Mouse (Mus musculus) limb, embryonic 12.5 days (tissue): ENCODE results near the gene Hyls1. TPM values are rescaled to one million over a fixed set of nuclear protein-coding genes. Genes with fewer than 3 reads are reported as not detected.
"Not testable (repeated sequence)": the region's sequence is repeated elsewhere in the genome, so short reads cannot be mapped to it uniquely, and the experiment has no call there.

Experiments
- ATAC-seq: fragments of 200-750 bp; cut with Nextera tagmentation; 2 replicates; pipeline ENCODE4 v1.8.0; 2017; ENCODE audit warnings: low read depth, moderate TSS enrichment; ENCODE audit not compliant: insufficient number of reproducible peaks, insufficient read depth, low FRiP score, low TSS enrichment
- H3K27ac ChIP-seq: fragments of 300-500 bp; sonication (generic); 2 replicates; pipeline ENCODE4 v1.5.1; 2016; ENCODE audit warnings: mild to moderate bottlenecking, moderate library complexity
- H3K27me3 ChIP-seq: fragments of 300-500 bp; sonication (generic); 2 replicates; pipeline ENCODE4 v1.6.1; 2016; ENCODE audit warnings: mild to moderate bottlenecking, moderate library complexity
- H3K36me3 ChIP-seq: fragments of 300-500 bp; sonication (generic); 2 replicates; pipeline ENCODE4 v1.6.1; 2016; ENCODE audit warnings: mild to moderate bottlenecking, moderate library complexity
- H3K4me1 ChIP-seq: fragments of 300-500 bp; sonication (generic); replicated peaks from 2 replicates; pipeline ENCODE4 v1.6.1; 2016
- H3K4me2 ChIP-seq: fragments of 300-500 bp; sonication (generic); 2 replicates; pipeline ENCODE4 v1.6.1; 2016; ENCODE audit warnings: mild to moderate bottlenecking, moderate library complexity
- H3K4me3 ChIP-seq: fragments of 300-500 bp; sonication (generic); replicated peaks from 2 replicates; pipeline ENCODE4 v1.5.1; 2016; ENCODE audit warnings: mild to moderate bottlenecking
- H3K9ac ChIP-seq: fragments of 300-500 bp; sonication (generic); replicated peaks from 2 replicates; pipeline ENCODE4 v1.6.1; 2016; ENCODE audit warnings: mild to moderate bottlenecking, moderate library complexity
- H3K9me3 ChIP-seq: fragments of 300-500 bp; sonication (generic); 2 replicates; pipeline ENCODE4 v1.6.1; 2016; ENCODE audit warnings: mild to moderate bottlenecking, moderate library complexity
- WGBS: fragments of 180-500 bp; shearing (Covaris S2); methylation state at CpG from one replicate; pipeline ENCODE4 v1.1.7; 2016; 5-methylcytosine and 5-hydroxymethylcytosine counted together
- polyA plus RNA-seq: library from polyadenylated mRNA; unstranded; fragments of >200 nt; fragmentation: Nextera tagmentation; extraction: Ambion mirVana; gene quantifications from 2 replicates; pipeline ENCODE4 v1.2.1, GENCODE M21; 2016

Gene Hyls1
- 23.2 TPM in 2 replicates for polyA plus RNA-seq

DNA sequence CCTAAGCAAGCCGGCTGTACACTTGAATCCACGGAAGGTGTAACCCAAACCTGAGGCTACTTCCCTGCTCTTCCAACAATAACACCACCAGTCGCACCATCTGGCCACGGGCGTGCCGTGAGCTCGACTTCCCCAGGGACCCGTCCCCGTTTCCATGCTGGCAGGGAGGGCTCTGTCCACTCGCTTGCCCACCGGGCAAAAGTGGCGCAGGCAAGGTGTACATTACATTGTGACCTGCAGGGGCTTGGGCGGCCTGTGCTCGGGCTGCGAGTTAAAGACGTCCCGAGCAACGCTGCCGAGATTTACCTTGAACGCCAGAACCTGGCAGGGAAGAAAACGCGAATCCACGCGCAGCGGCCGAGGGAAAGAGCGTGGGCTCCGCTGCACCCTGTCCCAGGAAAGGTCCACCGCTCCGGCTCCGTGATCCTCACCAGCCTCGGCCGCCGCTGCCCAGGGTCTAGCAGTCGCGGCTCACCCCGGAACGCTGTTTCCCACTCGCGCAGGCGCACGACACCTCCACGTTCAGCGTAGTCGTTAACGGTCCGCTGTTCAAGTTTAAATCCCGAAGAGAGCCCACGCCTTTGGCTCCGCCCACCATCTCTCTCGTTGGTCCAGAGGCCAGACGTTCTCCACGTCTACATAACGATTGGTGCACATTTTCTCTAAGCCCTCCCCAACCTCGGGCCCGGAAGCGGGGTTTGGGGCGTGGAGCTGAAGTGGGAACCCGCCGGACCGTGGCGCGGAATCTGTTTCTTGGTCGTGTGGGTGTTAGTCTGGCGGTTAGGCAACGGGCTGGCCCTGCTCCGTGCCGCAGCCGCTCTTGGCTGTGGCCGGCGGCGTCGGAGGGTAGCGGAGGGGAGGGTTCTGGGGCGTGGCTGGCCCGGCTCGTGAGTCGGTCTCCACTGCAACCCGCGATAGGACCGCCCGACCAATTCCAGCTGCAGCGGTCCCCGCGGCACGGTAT is at the start of gene Hyls1, which contains the start of gene Pate2:
TSS of gene Hyls1 (minus strand) at position 828 of the 964 bp plus-strand sequence.
TSS of gene Pate2 (plus strand) at position 714 of the 964 bp plus-strand sequence.
- H3K27ac ChIP-seq = peak within 1 kb of the TSS; percentile 93
- ATAC-seq = peak; percentile 97
- H3K4me3 ChIP-seq = peak within 1 kb of the TSS; percentile 70
- H3K36me3 ChIP-seq = peaks cover 34% of the 10 kb centered on the region
- H3K27me3 ChIP-seq = peaks cover 11% of the 10 kb centered on the region
- WGBS = under 1% methylated on average over 85 of the region's 86 CpGs
- peak within 1 kb of the TSS; percentile 69 for H3K4me2 ChIP-seq
- no peaks in the 10 kb centered on the region for H3K9me3 ChIP-seq
- peaks cover 15% of the 10 kb centered on the region for H3K4me1 ChIP-seq
- peak within 1 kb of the TSS; percentile 76 for H3K9ac ChIP-seq

DNA sequence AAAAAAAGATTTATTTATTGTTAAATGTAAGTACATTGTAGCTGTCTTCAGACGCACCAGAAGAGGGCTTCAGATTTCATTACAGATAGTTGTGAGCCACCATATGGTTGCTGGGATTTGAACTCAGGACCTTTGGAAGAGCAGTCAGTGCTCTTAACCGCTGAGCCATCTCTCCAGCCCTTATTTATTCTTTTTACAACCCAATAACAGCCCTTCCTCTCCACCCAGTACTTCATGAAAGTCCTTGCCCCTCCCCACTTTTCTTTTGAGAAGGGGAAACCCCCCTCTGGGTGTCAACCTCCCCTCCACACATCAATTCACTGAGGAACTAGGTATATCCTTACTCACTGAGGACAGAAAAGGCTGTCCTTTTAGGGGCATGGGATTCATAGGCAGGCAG is 46.6 kb upstream of the Hyls1 start:
- not testable (repeated sequence) for H3K9me3 ChIP-seq, H3K27ac ChIP-seq, H3K4me2 ChIP-seq, H3K9ac ChIP-seq, H3K4me3 ChIP-seq, ATAC-seq, H3K36me3 ChIP-seq, H3K27me3 ChIP-seq, H3K4me1 ChIP-seq
- 64% methylated on average over 2 of the region's 2 CpGs for WGBS

DNA sequence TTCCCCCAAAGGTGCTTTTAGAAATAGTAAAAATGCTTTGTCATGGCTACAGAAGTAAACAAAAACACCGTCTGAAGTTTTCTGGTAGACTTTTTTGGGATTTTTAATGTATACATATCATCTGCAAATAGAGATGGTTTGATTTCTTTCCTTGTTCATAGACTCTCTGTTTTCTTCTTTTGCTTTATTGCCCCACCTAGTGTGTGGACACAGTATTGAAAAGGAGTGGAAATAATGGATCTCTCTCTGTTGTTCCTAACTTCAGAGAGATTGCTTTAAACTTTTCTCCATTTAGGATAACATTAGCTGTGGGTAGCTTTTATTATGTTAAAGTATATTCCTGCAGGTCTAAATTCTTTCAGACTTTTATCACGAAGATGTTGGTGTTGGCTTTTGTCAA is 43.8 kb upstream of the Hyls1 start:
- Histone ChIP-seq H3K9ac (no peak overlapping the region), H3K4me2 (no peak overlapping the region), H3K4me1 (no peaks in the 10 kb centered on the region), H3K36me3 (no peaks in the 10 kb centered on the region), H3K4me3 (no peak overlapping the region), H3K9me3 (no peaks in the 10 kb centered on the region), H3K27ac (no peak overlapping the region), H3K27me3 (no peaks in the 10 kb centered on the region)
- no peak for ATAC-seq
- 31% methylated on average over 2 of the region's 2 CpGs for WGBS

DNA sequence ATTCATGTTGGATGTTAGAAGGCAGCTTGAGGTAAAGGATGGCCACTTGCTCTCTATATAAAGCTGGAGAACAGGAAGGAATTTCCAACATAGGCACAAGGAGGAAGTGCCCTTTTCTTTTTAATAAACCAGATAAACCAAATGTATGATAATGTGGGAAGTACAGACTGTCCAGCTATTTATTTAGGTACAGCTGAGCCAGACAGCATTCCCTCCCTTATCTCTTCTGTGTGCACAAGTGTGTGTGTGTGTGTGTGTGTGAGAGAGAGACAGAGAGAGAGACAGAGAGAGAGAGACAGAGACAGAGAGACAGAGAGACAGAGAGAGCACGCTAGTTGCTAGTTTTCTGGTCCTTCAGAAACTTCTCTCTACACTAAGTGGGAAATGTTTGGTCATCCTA is 41.6 kb upstream of the Hyls1 start, which contains the start of gene Pate4:
TSS of gene Pate4 (minus strand) at position 101 of the 400 bp plus-strand sequence.
- Histone ChIP-seq H3K27ac (no peak within 1 kb of the TSS), H3K9ac (no peak within 1 kb of the TSS), H3K36me3 (no peaks in the 10 kb centered on the region), H3K27me3 (no peaks in the 10 kb centered on the region), H3K9me3 (no peaks in the 10 kb centered on the region), H3K4me1 (no peaks in the 10 kb centered on the region), H3K4me2 (no peak within 1 kb of the TSS), H3K4me3 (no peak within 1 kb of the TSS)
- 83% methylated on average over 1 of the region's 1 CpGs for WGBS
- no peak for ATAC-seq

DNA sequence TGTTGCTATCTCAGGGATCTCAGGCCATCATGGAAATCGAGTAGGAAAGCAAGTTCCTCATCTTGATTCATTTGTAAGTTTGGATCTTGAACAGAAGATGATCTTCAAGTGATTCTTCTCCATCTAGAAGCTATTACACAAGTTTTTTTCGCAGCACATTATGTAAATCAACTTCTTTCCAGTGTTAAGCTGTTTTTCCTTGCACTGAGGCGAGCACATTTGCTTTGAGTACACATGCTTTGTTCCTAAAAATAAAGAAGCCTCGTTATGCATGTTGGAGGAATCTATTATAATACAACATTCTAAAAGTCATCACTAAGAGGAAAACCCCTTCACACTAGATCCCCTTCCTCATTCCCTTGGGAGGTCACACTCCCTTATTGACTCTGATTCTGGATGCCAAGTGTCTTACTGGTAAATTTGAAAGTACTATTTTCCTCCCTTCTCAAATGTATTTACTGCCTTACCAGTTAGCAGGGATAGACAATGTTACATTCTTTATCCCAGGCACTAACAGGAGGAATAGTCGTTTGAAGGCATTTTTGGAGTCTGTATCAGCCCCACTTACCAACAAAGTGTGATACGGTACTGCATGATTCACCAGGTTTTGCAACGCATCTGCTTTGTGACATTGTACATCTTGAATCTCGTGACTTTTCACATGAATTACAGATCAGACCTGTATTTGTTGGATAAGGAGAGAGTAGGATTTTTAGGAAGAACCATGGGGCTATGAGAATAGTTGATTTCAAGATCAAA is 37.6 kb upstream of the Hyls1 start:
- Histone ChIP-seq H3K27me3 (no peaks in the 10 kb centered on the region), H3K36me3 (no peaks in the 10 kb centered on the region), H3K4me1 (no peaks in the 10 kb centered on the region), H3K27ac (no peak overlapping the region), H3K4me2 (no peak overlapping the region), H3K9ac (no peak overlapping the region), H3K9me3 (no peaks in the 10 kb centered on the region), H3K4me3 (no peak overlapping the region)
- WGBS = 69% methylated on average over 8 of the region's 8 CpGs
- no peak for ATAC-seq

DNA sequence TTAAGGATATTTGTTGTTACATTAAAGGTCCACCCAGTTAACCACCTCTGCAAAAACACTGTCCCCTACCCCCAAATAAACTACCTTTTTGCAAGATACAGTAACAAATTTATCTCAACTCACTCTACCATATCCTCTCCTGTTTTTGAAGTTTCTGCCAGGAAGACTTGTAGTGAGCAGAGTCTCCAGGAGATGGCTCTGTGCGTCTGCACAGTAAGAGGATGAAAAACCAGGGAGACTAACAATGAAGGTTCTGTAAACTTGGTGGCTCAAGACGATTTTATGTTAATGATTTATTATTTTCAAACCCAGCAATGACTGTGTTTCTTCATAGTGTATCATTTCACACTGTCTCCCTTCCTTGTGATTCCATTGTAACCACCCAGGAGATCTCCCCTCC is 22.7 kb upstream of the Hyls1 start:
- Histone ChIP-seq H3K4me3 (no peak overlapping the region), H3K9ac (no peak overlapping the region), H3K27ac (no peak overlapping the region), H3K4me1 (no peaks in the 10 kb centered on the region), H3K27me3 (no peaks in the 10 kb centered on the region), H3K36me3 (no peaks in the 10 kb centered on the region), H3K4me2 (no peak overlapping the region), H3K9me3 (no peaks in the 10 kb centered on the region)
- ATAC-seq = no peak
- 20% methylated on average over 2 of the region's 2 CpGs for WGBS

DNA sequence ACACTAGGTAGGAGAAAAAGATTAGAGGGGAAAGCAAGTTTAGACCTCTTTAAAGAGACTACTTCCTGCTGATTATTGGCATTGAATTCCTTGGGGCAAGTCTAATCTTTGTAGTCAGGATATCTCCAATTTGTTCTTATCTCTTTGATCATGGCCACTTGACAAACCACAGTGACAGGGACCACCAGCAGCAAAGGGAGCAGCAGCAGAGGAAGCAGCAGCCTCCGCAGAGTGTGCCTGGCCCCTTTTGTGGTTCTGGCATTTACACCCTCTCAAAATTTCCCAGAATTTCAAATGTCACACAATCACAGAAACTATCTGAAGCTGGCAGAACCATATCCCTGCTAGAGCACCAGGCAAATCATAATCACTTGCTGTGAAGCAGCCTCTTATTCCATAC is 17.5 kb upstream of the Hyls1 start:
- Histone ChIP-seq H3K9ac (no peak overlapping the region), H3K4me1 (no peaks in the 10 kb centered on the region), H3K27me3 (no peaks in the 10 kb centered on the region), H3K9me3 (no peaks in the 10 kb centered on the region), H3K36me3 (no peaks in the 10 kb centered on the region), H3K27ac (no peak overlapping the region), H3K4me3 (no peak overlapping the region), H3K4me2 (no peak overlapping the region)
- WGBS = 31% methylated on average over 1 of the region's 1 CpGs
- ATAC-seq = no peak

DNA sequence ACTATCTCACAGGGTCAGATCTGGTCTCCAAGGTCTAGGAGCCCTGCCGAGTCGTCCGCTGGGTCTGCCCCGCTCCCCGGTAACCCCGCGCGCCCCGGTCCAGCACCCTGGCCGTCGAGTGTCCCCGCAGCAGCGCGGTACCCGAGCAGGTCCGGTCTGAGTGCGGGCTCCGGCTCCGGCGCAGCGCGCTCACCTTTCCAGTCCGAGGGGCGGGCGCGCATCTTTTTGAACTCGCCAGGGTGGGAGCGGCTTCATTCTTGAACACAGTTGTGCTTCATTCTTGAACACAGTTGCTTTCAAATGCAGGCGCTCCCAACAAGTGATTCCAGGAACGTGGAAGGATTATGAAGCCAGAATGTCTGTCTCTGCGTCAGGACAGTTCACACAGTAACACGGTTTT is 4.2 kb upstream of the Hyls1 start:
- WGBS = 3% methylated on average over 32 of the region's 32 CpGs
- Histone ChIP-seq H3K4me3 (peak overlapping the region; percentile 37), H3K27ac (no peak overlapping the region), H3K9me3 (no peaks in the 10 kb centered on the region), H3K9ac (peak overlapping the region; percentile 48), H3K4me2 (peak overlapping the region; percentile 62), H3K36me3 (no peaks in the 10 kb centered on the region), H3K4me1 (peaks cover 5% of the 10 kb centered on the region), H3K27me3 (peaks cover 22% of the 10 kb centered on the region)
- ATAC-seq = no peak

DNA sequence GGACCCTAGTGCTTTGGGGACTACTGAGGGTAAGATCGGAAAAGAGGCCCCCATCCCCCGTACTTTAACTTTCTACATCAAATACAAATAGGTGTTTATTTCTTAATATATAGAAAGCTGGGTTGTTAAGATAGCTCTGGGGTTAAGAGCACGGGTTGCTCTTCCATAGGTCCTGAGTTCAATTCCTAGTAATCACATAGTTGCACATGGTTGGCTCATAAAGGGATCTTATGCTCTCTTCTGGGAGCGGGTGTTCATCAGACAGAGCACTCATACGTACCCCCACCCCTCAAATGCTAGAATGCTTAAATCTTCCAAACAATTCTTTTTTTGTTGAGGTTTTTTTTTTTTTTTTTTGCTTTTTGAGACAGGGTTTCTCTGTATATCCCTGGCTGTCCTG is 465 bp upstream of the Hyls1 start:
- peaks cover 14% of the 10 kb centered on the region for H3K27me3 ChIP-seq
- peaks cover 26% of the 10 kb centered on the region for H3K36me3 ChIP-seq
- ATAC-seq = no peak; the same call in 1 of the 2 replicates
- peak overlapping the region; percentile 70 for H3K4me3 ChIP-seq
- no peak overlapping the region for H3K27ac ChIP-seq
- no peaks in the 10 kb centered on the region for H3K9me3 ChIP-seq
- peak overlapping the region; percentile 69 for H3K4me2 ChIP-seq
- WGBS = 11% methylated on average over 5 of the region's 5 CpGs
- H3K4me1 ChIP-seq = peaks cover 15% of the 10 kb centered on the region
- peak overlapping the region; percentile 76; the same call in 1 of the 2 replicates for H3K9ac ChIP-seq

DNA sequence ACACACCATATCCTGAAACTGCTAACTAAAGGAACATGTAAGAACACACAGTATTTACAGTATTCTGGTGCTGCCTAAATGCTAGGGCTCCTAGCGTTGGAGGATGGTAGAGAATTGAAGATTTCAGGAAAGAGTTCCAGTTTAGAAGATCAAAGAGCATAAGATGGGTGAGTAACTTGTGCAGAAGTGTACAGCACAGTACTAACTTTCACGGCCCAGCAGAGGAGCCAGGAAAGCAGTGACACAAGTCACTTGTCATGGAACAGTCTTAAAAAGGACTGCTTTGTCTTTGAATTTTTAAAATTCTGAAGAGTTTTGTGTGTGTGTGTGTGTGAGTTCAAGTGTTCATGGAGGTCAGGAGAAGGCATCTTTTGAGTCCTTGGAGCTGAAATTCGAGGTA is 2.2 kb downstream of the Hyls1 start:
- Histone ChIP-seq H3K4me1 (peaks cover 10% of the 10 kb centered on the region), H3K27ac (no peak overlapping the region), H3K27me3 (no peaks in the 10 kb centered on the region), H3K9me3 (no peaks in the 10 kb centered on the region), H3K9ac (no peak overlapping the region), H3K4me2 (no peak overlapping the region), H3K36me3 (peaks cover 46% of the 10 kb centered on the region), H3K4me3 (no peak overlapping the region)
- WGBS = 92% methylated on average over 3 of the region's 3 CpGs
- no peak for ATAC-seq

DNA sequence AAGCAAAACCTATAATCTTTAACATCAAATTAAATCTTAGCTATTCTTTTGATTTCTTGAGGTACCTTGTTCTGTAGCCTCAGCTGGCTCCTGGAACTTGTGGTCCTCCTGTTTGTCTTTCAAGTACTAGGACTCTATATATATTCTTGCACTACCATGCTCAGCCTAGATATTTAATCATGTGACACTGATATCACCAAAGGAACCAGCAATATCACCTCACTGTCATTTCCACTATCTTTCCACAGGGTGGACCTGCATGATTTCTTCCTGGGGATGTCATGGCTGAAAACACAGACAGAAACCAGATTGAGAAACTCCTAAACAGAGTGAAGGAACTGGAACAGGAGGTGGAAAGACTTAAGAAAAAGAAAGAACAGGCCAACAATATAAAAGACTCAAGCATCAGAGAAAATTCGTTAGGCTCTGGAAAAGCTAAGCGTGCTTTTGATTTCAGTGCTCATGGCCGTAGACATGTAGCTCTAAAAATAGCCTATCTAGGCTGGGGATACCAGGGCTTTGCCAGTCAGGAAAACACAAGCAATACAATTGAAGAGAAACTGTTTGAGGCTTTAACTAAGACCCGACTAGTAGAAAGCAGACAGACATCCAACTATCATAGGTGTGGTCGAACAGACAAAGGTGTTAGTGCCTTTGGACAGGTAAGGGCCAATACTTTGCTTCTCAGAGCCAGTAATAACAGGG is 5.5 kb downstream of the Hyls1 start:
- 89% methylated on average over 5 of the region's 5 CpGs for WGBS

More for the DNA sequence above, 5.5 kb downstream of the Hyls1 start:
- Histone ChIP-seq H3K4me3 (no peak overlapping the region), H3K4me1 (peaks cover 16% of the 10 kb centered on the region), H3K9ac (no peak overlapping the region), H3K9me3 (no peaks in the 10 kb centered on the region), H3K27me3 (no peaks in the 10 kb centered on the region), H3K4me2 (no peak overlapping the region), H3K27ac (no peak overlapping the region), H3K36me3 (peaks cover 62% of the 10 kb centered on the region)
- ATAC-seq = no peak
